Comparison of ENCODE assay signal across 8 mouse cellular contexts in genomic region chr5:65937998-65938715, GRCm38 (mm10). TPM values are rescaled to one million over a fixed set of nuclear protein-coding genes. Genes with fewer than 3 reads are reported as not detected.
A peak's percentile ranks its signal among the peaks of the same experiment; 100 is the strongest.
DNase-seq lines count a peak whose midpoint lies in the region; ATAC-seq lines count a peak whose summit lies in the region.

No protein-coding gene starts in this region.

- peak; percentile 92 for DNase-seq in ZHBTc4 (ENCODE audit: low read depth, low spot score)
- peak; percentile 72 to 80 for DNase-seq in cerebellum, postnatal 4 days (ENCODE audit: low spot score in 2 of 2)
- DNase-seq in gastrocnemius, adult 8-10 months (ENCODE audit: low spot score in 2 of 2), result peak; percentile 58 to 69
- peak; percentile 42 for DNase-seq in hindlimb bud, embryonic 11.5 days (ENCODE audit: extremely low spot score, low read depth, low spot score)
- peak; percentile 73 to 87 for DNase-seq in left cerebral cortex, adult 18-20 months (ENCODE audit: low spot score in 2 of 2)
- DNase-seq in right cerebral cortex, adult 2 months (ENCODE audit: low spot score in 2 of 2), result peak; percentile 86 to 89
- peak; percentile 53 for DNase-seq in urinary bladder, adult 2 months (ENCODE audit: low spot score)

- peak; percentile 99 for ATAC-seq in megakaryocyte progenitor cell, adult 5-6 weeks (replicated peaks; ENCODE audit: poor library complexity)

RNA-seq across cellular contexts. Expression of gene Chrna9, which starts 3.4 kb away (rescaled TPM):
- total RNA-seq in gastrocnemius, adult 8-10 months (2022), result 10 to 100 TPM in 1 of 4 experiments, 1 to 10 TPM in 3; 1.3 to 28.8 (median 6.5) TPM
- total RNA-seq in left cerebral cortex, adult 18-20 months (2021), result not detected
- total RNA-seq in megakaryocyte progenitor cell, adult 5-6 weeks (2015), result not detected in 2 replicates
- total RNA-seq in megakaryocyte progenitor cell, adult 5-6 weeks (2017), result not detected in 2 replicates
- polyA plus RNA-seq in urinary bladder, adult 2 months (2012; rRNA removed), result not detected in 2 replicates

Comparison
In these comparisons a context has a peak if more than half of its experiments do, and no peak if none do; other contexts are left out.
1. Peak in every context shown above with its lines: DNase-seq and ATAC-seq.
2. DNase-seq: peak in every context shown above with its lines; median percentile 92 in ZHBTc4; 88 in right cerebral cortex, adult 2 months; 80 in left cerebral cortex, adult 18-20 months; 76 in cerebellum, postnatal 4 days; 64 in gastrocnemius, adult 8-10 months; 53 in urinary bladder, adult 2 months; 42 in hindlimb bud, embryonic 11.5 days.